Mouse (Mus musculus): ENCODE measurements around the gene N4bp2l2.
A peak's percentile ranks its signal among the peaks of the same experiment; 100 is the strongest.
"Not testable (repeated sequence)": the region's sequence is repeated elsewhere in the genome, so short reads cannot be mapped to it uniquely, and the experiment has no call there.

N4bp2l2 gene

GRCm38 (mm10) chr5:150666133-150666739, at the start of gene N4bp2l2:
TSS of gene N4bp2l2 (minus strand) at chr5:150666183.
- not testable (repeated sequence) for DNase-seq (ENCODE audit: low spot score)

GRCm38 (mm10) chr5:150713431-150713830, 47.4 kb upstream of the N4bp2l2 start:
- DNase-seq (ENCODE audit: low spot score) = peak; percentile 16

- DNase-seq (ENCODE audit: low spot score) = no peak
These were observed 45.5 kb upstream of the N4bp2l2 start for GRCm38 (mm10) chr5:150711503-150711902.

GRCm38 (mm10) chr5:150707181-150707580, 41.2 kb upstream of the N4bp2l2 start:
- DNase-seq (ENCODE audit: low spot score) = not testable (repeated sequence)

GRCm38 (mm10) chr5:150706651-150707050, 40.7 kb upstream of the N4bp2l2 start:
- peak; percentile 8 for DNase-seq (ENCODE audit: low spot score)

GRCm38 (mm10) chr5:150702714-150703113, 36.7 kb upstream of the N4bp2l2 start:
- peak; percentile 58 for DNase-seq (ENCODE audit: low spot score)

GRCm38 (mm10) chr5:150693277-150693676, 27.3 kb upstream of the N4bp2l2 start:
- no peak for DNase-seq (ENCODE audit: low spot score)

- DNase-seq (ENCODE audit: low spot score) = no peak
These were observed 24.7 kb upstream of the N4bp2l2 start for GRCm38 (mm10) chr5:150690685-150691084.

GRCm38 (mm10) chr5:150682862-150683261, 16.9 kb upstream of the N4bp2l2 start:
- not testable (repeated sequence) for DNase-seq (ENCODE audit: low spot score)

- DNase-seq (ENCODE audit: low spot score) = no peak
These were observed 8.9 kb upstream of the N4bp2l2 start for GRCm38 (mm10) chr5:150674866-150675265.

GRCm38 (mm10) chr5:150673880-150674621, 8.1 kb upstream of the N4bp2l2 start:
- DNase-seq (ENCODE audit: low spot score) = no peak

- DNase-seq (ENCODE audit: low spot score) = peak; percentile 94
These were observed 7.3 kb upstream of the N4bp2l2 start, which contains the start of gene Pds5b for GRCm38 (mm10) chr5:150673153-150673835. TSS of gene Pds5b (plus strand) at chr5:150673739.

GRCm38 (mm10) chr5:150672343-150672742, 6.4 kb upstream of the N4bp2l2 start:
- no peak for DNase-seq (ENCODE audit: low spot score)

GRCm38 (mm10) chr5:150668731-150669130, 2.7 kb upstream of the N4bp2l2 start:
- no peak for DNase-seq (ENCODE audit: low spot score)

- DNase-seq (ENCODE audit: low spot score) = peak; percentile 98
These were observed 640 bp downstream of the N4bp2l2 start for GRCm38 (mm10) chr5:150665132-150665954.

GRCm38 (mm10) chr5:150664794-150665131, 1.2 kb downstream of the N4bp2l2 start:
- no peak for DNase-seq (ENCODE audit: low spot score)

- DNase-seq (ENCODE audit: low spot score) = not testable (repeated sequence)
These were observed 2.1 kb downstream of the N4bp2l2 start for GRCm38 (mm10) chr5:150663926-150664325.

GRCm38 (mm10) chr5:150660296-150660695, 5.7 kb downstream of the N4bp2l2 start:
- not testable (repeated sequence) for DNase-seq (ENCODE audit: low spot score)

GRCm38 (mm10) chr5:150659425-150659824, 6.6 kb downstream of the N4bp2l2 start:
- DNase-seq (ENCODE audit: low spot score) = not testable (repeated sequence)

GRCm38 (mm10) chr5:150654548-150654947, 11.4 kb downstream of the N4bp2l2 start:
- no peak for DNase-seq (ENCODE audit: low spot score)

- DNase-seq (ENCODE audit: low spot score) = no peak
These were observed 13.4 kb downstream of the N4bp2l2 start for GRCm38 (mm10) chr5:150652578-150652977.

GRCm38 (mm10) chr5:150644926-150645325, 21.1 kb downstream of the N4bp2l2 start:
- no peak for DNase-seq (ENCODE audit: low spot score)

Data from lung, postnatal 25 days (tissue).